In the genomic region with DNA sequence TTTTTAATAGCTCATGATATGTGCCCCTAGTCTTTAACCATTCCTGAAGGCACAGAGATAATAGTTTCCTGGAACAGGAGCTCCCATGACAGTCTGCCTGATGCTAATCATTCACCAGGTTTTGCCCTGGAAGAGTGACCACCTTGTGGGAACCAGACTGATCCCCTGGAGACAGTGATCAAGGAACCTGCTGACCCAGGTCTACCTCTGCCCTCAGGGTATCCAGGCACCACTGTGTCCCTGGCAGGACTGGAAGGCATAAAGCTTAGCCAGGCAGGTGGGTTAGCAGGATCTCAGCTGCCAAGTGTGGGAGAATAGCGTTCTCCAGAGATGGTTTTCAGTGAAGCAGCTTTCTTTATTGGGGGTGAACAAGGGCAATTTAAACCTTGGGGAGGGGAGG, we compare ENCODE assay signal across 15 mouse cellular contexts.
"Had no signal": no experiment of that assay in that cellular context is flagged by ENCODE, and none has a peak within 500 bp of the region (broad histone marks: within the 10 kb centered on the region; RNA-seq: fewer than 3 reads in every experiment).

No protein-coding gene starts in this region.

- H3K4me1 ChIP-seq: intestine, embryonic 15.5 days; limb, embryonic 10.5 days; liver, embryonic 15.5 days; midbrain, embryonic 13.5 days; stomach, embryonic 15.5 days had no signal

- ATAC-seq: intestine, embryonic 15.5 days; lung, postnatal 0 days; midbrain, embryonic 13.5 days had no signal

- H3K36me3 ChIP-seq: intestine, embryonic 15.5 days; limb, embryonic 10.5 days; liver, embryonic 15.5 days; midbrain, embryonic 13.5 days; neural tube, embryonic 15.5 days; stomach, embryonic 15.5 days had no signal

- DNase-seq: lung, adult 2 months; lung, postnatal 36 days; right cerebral cortex, adult 18-20 months; right cerebral cortex, postnatal 25 days; thymus, postnatal 4 days had no signal

- H3K9ac ChIP-seq: intestine, embryonic 15.5 days; liver, embryonic 15.5 days; midbrain, embryonic 13.5 days; neural tube, embryonic 15.5 days; stomach, embryonic 15.5 days had no signal

- H3K27ac ChIP-seq: intestine, embryonic 15.5 days; left cerebral cortex, adult 2 months; limb, embryonic 10.5 days; liver, embryonic 15.5 days; midbrain, embryonic 13.5 days; neural tube, embryonic 15.5 days; stomach, embryonic 15.5 days had no signal

- H3K27me3 ChIP-seq: intestine, embryonic 15.5 days; liver, embryonic 15.5 days; midbrain, embryonic 13.5 days; neural tube, embryonic 15.5 days; stomach, embryonic 15.5 days had no signal

- H3K9me3 ChIP-seq: intestine, embryonic 15.5 days; limb, embryonic 10.5 days; liver, embryonic 15.5 days; midbrain, embryonic 13.5 days; neural tube, embryonic 15.5 days; stomach, embryonic 15.5 days had no signal

- H3K4me2 ChIP-seq: intestine, embryonic 15.5 days; liver, embryonic 11.5 days; liver, embryonic 15.5 days; midbrain, embryonic 13.5 days; neural tube, embryonic 15.5 days; stomach, embryonic 15.5 days had no signal

- H3K4me3 ChIP-seq: intestine, embryonic 15.5 days; left cerebral cortex, adult 2 months; limb, embryonic 10.5 days; liver, embryonic 15.5 days; midbrain, embryonic 13.5 days; myocyte; neural tube, embryonic 15.5 days; stomach, embryonic 15.5 days had no signal
